20 mouse cellular contexts compared by ENCODE assay signal in genomic region chr12:81873345-81873744, GRCm38 (mm10). TPM values are rescaled to one million over a fixed set of nuclear protein-coding genes. Genes with fewer than 3 reads are reported as not detected.
DNase-seq lines count a peak whose midpoint lies in the region; ATAC-seq and TF ChIP-seq lines count a peak whose summit lies in the region.
"Had no signal": no experiment of that assay in that cellular context is flagged by ENCODE, and none has a peak within 500 bp of the region (broad histone marks: within the 10 kb centered on the region; RNA-seq: fewer than 3 reads in every experiment).

No protein-coding gene starts in this region.

- ATAC-seq in hindbrain, embryonic 13.5 days (ENCODE audit: low FRiP score) = 0 out of 2 replicates have a peak, but pooled peaks have one; percentile 46
- no peak for ATAC-seq in hindbrain, postnatal 0 days
- peak; percentile 37; the same call in 1 of the 2 replicates for ATAC-seq in hindbrain, embryonic 16.5 days
- no peak for ATAC-seq in hindbrain, embryonic 11.5 days (ENCODE audit: low FRiP score)
- ATAC-seq: forebrain, embryonic 13.5 days; forebrain, embryonic 16.5 days; inflammation-experienced regulatory T-cells, adult 6 months; Patski had no signal

- H3K27ac ChIP-seq in hindbrain, embryonic 13.5 days = peak overlapping the region; percentile 53
- no peak overlapping the region for H3K27ac ChIP-seq in hindbrain, postnatal 0 days
- no peak overlapping the region for H3K27ac ChIP-seq in hindbrain, embryonic 16.5 days (ENCODE audit: low read depth, low read length)
- H3K27ac ChIP-seq in hindbrain, embryonic 11.5 days (ENCODE audit: low read depth, low read length) = no peak overlapping the region
- H3K27ac ChIP-seq: forebrain, embryonic 10.5 days; forebrain, embryonic 13.5 days had no signal

- WGBS in hindbrain, embryonic 13.5 days = 44% methylated on average over 4 of the region's 4 CpGs
- WGBS in hindbrain, postnatal 0 days = 44% methylated on average over 4 of the region's 4 CpGs
- WGBS in hindbrain, embryonic 16.5 days = 48% methylated on average over 4 of the region's 4 CpGs
- WGBS in hindbrain, embryonic 11.5 days = 66% methylated on average over 4 of the region's 4 CpGs

- H3K4me2 ChIP-seq in hindbrain, embryonic 13.5 days = no peak overlapping the region
- H3K4me2 ChIP-seq in hindbrain, postnatal 0 days (ENCODE audit: low read depth, low read length) = no peak overlapping the region
- no peak overlapping the region for H3K4me2 ChIP-seq in hindbrain, embryonic 16.5 days (ENCODE audit: low read length)
- H3K4me2 ChIP-seq in hindbrain, embryonic 11.5 days (replicated peaks; ENCODE audit: low read depth, low read length) = no peak overlapping the region
- H3K4me2 ChIP-seq: forebrain, embryonic 13.5 days; heart, embryonic 11.5 days had no signal

- TF ChIP-seq CTCF in hindbrain, postnatal 0 days (IDR thresholded peaks at IDR 0.05; ENCODE audit: low read depth) = no peak

- H3K36me3 ChIP-seq in hindbrain, embryonic 13.5 days = no peaks in the 10 kb centered on the region
- H3K36me3 ChIP-seq in hindbrain, postnatal 0 days (ENCODE audit: insufficient read depth, low read length) = no peaks in the 10 kb centered on the region
- no peaks in the 10 kb centered on the region for H3K36me3 ChIP-seq in hindbrain, embryonic 16.5 days (ENCODE audit: control insufficient read depth, insufficient read depth, low read length)
- H3K36me3 ChIP-seq in hindbrain, embryonic 11.5 days (ENCODE audit: control insufficient read depth, insufficient read depth, low read length) = no peaks in the 10 kb centered on the region
- H3K36me3 ChIP-seq: G1E had no signal

- no peak for DNase-seq in hindbrain, postnatal 0 days (ENCODE audit: low spot score)
- DNase-seq in hindbrain, embryonic 11.5 days (ENCODE audit: low spot score) = no peak
- DNase-seq in retina, embryonic 14.5 days (ENCODE audit: low spot score) = peak; percentile 18
- DNase-seq in retina, postnatal 1 day = no peak
- no peak for DNase-seq in right cerebral cortex, postnatal 25 days
- DNase-seq: adrenal gland, postnatal 10 days; adrenal gland, postnatal 36 days; cerebellum, adult 18-20 months; cerebellum, adult 9-10 months; cerebellum, postnatal 14 days; gastrocnemius, postnatal 14 days had no signal

- peaks cover 31% of the 10 kb centered on the region for H3K4me1 ChIP-seq in hindbrain, embryonic 13.5 days (replicated peaks)
- H3K4me1 ChIP-seq in hindbrain, postnatal 0 days (ENCODE audit: insufficient read depth, low read length) = 0 out of 2 replicates have a peak, but pooled peaks cover 6% of the 10 kb centered on the region
- H3K4me1 ChIP-seq in hindbrain, embryonic 16.5 days (ENCODE audit: control insufficient read depth, insufficient read depth, low read depth, low read length) = peaks cover 4% of the 10 kb centered on the region
- H3K4me1 ChIP-seq in hindbrain, embryonic 11.5 days (replicated peaks; ENCODE audit: control insufficient read depth, insufficient read depth, low read length) = no peaks in the 10 kb centered on the region

- no peak overlapping the region for H3K4me3 ChIP-seq in hindbrain, embryonic 13.5 days
- no peak overlapping the region for H3K4me3 ChIP-seq in hindbrain, postnatal 0 days (ENCODE audit: low read length)
- H3K4me3 ChIP-seq in hindbrain, embryonic 16.5 days (ENCODE audit: low read length) = no peak overlapping the region
- H3K4me3 ChIP-seq in hindbrain, embryonic 11.5 days (ENCODE audit: low read depth, low read length) = no peak overlapping the region
- H3K4me3 ChIP-seq: forebrain, embryonic 10.5 days; forebrain, embryonic 13.5 days had no signal

- H3K27me3 ChIP-seq in hindbrain, embryonic 13.5 days = no peaks in the 10 kb centered on the region
- H3K27me3 ChIP-seq in hindbrain, postnatal 0 days (ENCODE audit: insufficient read depth, low read length) = no peaks in the 10 kb centered on the region
- H3K27me3 ChIP-seq in hindbrain, embryonic 16.5 days (replicated peaks; ENCODE audit: control insufficient read depth, insufficient read depth, low read length) = no peaks in the 10 kb centered on the region
- H3K27me3 ChIP-seq in hindbrain, embryonic 11.5 days (ENCODE audit: control insufficient read depth, insufficient read depth, low read length) = no peaks in the 10 kb centered on the region
- H3K27me3 ChIP-seq: forebrain, embryonic 13.5 days; Patski had no signal

- H3K9ac ChIP-seq in hindbrain, embryonic 13.5 days = 0 out of 2 replicates have a peak overlapping the region, but pooled peaks have one; percentile 3
- no peak overlapping the region for H3K9ac ChIP-seq in hindbrain, postnatal 0 days (replicated peaks; ENCODE audit: low read length)
- no peak overlapping the region for H3K9ac ChIP-seq in hindbrain, embryonic 16.5 days (ENCODE audit: low read depth, low read length)
- no peak overlapping the region for H3K9ac ChIP-seq in hindbrain, embryonic 11.5 days (ENCODE audit: low read depth, low read length)
- H3K9ac ChIP-seq: forebrain, embryonic 13.5 days had no signal

- no peaks in the 10 kb centered on the region for H3K9me3 ChIP-seq in hindbrain, embryonic 13.5 days
- H3K9me3 ChIP-seq in hindbrain, postnatal 0 days (ENCODE audit: low read length) = no peaks in the 10 kb centered on the region
- no peaks in the 10 kb centered on the region for H3K9me3 ChIP-seq in hindbrain, embryonic 16.5 days (ENCODE audit: control insufficient read depth, low read length)
- no peaks in the 10 kb centered on the region for H3K9me3 ChIP-seq in hindbrain, embryonic 11.5 days (ENCODE audit: control insufficient read depth, low read length)
- H3K9me3 ChIP-seq: forebrain, embryonic 13.5 days; G1E had no signal

RNA-seq across cellular contexts. Expression of gene Pcnx, which starts 13.5 kb away (rescaled TPM):
- polyA plus RNA-seq in hindbrain, embryonic 13.5 days (2015; fragmentation: Nextera tagmentation; extraction: Ambion mirVana) = 10.1 and 10.5 TPM in 2 replicates
- total RNA-seq in hindbrain, postnatal 0 days (2014; rRNA removed) = 37.6 and 42.4 TPM in 2 replicates
- 4.7 and 7.8 TPM in 2 replicates for polyA plus RNA-seq in hindbrain, postnatal 0 days (2015; fragmentation: Nextera tagmentation; extraction: Ambion mirVana)
- polyA plus RNA-seq in hindbrain, embryonic 16.5 days (2015; fragmentation: Nextera tagmentation; extraction: Ambion mirVana) = 8.6 and 9.2 TPM in 2 replicates
- polyA plus RNA-seq in hindbrain, embryonic 11.5 days (2014; fragmentation: Nextera tagmentation; extraction: Ambion mirVana) = 11.3 and 13.0 TPM in 2 replicates
- polyA plus RNA-seq: G1E had no signal

Comparison
In these comparisons a context has a peak if more than half of its experiments do, and no peak if none do; other contexts are left out.
1. ATAC-seq: peak in hindbrain, embryonic 13.5 days (single experiment) and hindbrain, embryonic 16.5 days (single experiment); none in hindbrain, postnatal 0 days (single experiment) and hindbrain, embryonic 11.5 days (single experiment).